Mouse (Mus musculus): Measurements from ENCODE around the gene Gm4924. TPM values are rescaled to one million over a fixed set of nuclear protein-coding genes. Genes with fewer than 3 reads are reported as not detected.

The Gm4924 gene
- total and polyA plus RNA-seq, 3 experiments = 4.0 to 5.4 TPM; not detected in 1

DNA sequence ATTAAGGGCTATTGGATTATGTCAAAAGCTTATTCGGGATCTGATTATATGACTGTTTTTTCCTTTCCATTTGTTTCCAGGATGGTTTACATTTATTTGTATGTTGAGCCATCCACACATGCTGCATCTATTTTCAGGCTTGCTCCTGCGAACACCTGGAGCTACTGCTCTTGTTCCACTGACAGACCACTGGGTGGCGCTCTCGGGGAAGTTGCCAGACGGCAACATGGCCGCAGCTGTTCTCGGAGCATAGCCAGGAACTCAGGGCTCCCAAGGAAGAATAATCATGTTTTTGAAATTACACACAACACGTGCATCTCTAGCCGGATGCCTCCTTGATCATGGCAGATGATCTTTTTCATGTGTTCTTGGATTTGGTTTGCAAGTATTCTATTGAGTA lies 7.9 kb downstream of the Gm4924 start:
- no peaks in the 10 kb centered on the region for H3K9me3 ChIP-seq (replicated peaks; ENCODE audit: insufficient read depth, low read length)
- no peaks in the 10 kb centered on the region for H3K79me2 ChIP-seq (ENCODE audit: control insufficient read depth, insufficient read depth, low read length, poor library complexity)
- DNase-seq (ENCODE audit: low read depth, low spot score) = no peak
- H3K4me3 ChIP-seq (ENCODE audit: control insufficient read depth in 1 of 2, insufficient read depth in 1 of 2, low read depth in 2 of 2, low read length in 2 of 2) = no peak overlapping the region
- H3K4me1 ChIP-seq (ENCODE audit: control insufficient read depth in 1 of 2, insufficient read depth in 2 of 2, low read length in 2 of 2) = no peaks in the 10 kb centered on the region
- no peaks in the 10 kb centered on the region for H3K27me3 ChIP-seq (ENCODE audit: control insufficient read depth in 1 of 2, insufficient read depth in 2 of 2, low read length in 2 of 2)
- no peaks in the 10 kb centered on the region; a peak in 1 of 4 replicates for H3K36me3 ChIP-seq (ENCODE audit: control insufficient read depth in 1 of 2, insufficient read depth in 2 of 2, low read length in 2 of 2)
- H3K27ac ChIP-seq (ENCODE audit: control insufficient read depth, low read depth, low read length) = no peak overlapping the region
- no peak for TF ChIP-seq MAX (IDR thresholded peaks at IDR 0.05; ENCODE audit: low read length)
- 0 out of 6 replicates have a peak, but pooled peaks of 1 of the 3 experiments have one; percentile 10 for TF ChIP-seq CTCF (IDR thresholded peaks at IDR 0.05 in 2 of 3, conservative IDR thresholded peaks at IDR 0.05 in 1 of 3; ENCODE audit: control insufficient read depth in 1 of 3, insufficient read depth in 1 of 3, low read depth in 2 of 3, low read length in 3 of 3, poor library complexity in 1 of 3, severe bottlenecking in 1 of 3)
- no peak for TF ChIP-seq MAZ (IDR thresholded peaks at IDR 0.05; ENCODE audit: low read depth, low read length)
- TF ChIP-seq EP300 (IDR thresholded peaks at IDR 0.05; ENCODE audit: low read depth in 1 of 2, low read length in 2 of 2) = no peak
- no peak for TF ChIP-seq NRF1 (IDR thresholded peaks at IDR 0.05; ENCODE audit: insufficient read depth, low read depth, low read length, poor library complexity, severe bottlenecking)
- no peak for TF ChIP-seq KAT2A (conservative IDR thresholded peaks at IDR 0.05; ENCODE audit: low read depth, low read length)
- no peak overlapping the region for H3K9ac ChIP-seq (ENCODE audit: control insufficient read depth, low read depth, low read length, poor library complexity, severe bottlenecking)

DNA sequence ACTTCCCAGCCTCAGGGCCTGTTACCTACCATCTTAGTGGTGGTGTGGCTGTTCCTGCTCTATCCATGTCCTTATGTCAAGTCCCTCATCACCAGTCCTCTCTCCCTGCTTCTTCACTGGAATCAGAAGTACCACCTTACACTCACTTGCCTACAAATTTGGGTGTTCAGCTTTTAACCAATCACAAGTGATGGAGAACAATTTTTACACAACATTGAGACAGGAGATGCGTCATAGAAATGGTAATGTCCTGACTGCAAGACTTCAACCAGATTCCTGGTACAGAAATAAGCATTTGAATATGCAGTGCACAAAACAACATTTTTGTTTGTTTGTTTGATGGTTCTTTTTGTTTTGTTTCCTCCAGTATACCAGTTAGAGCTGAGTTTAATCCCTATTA lies 28.9 kb downstream of the Gm4924 start:
- Histone ChIP-seq H3K9ac (ENCODE audit: control insufficient read depth, low read depth, low read length, poor library complexity, severe bottlenecking) (no peak overlapping the region), H3K79me2 (ENCODE audit: control insufficient read depth, insufficient read depth, low read length, poor library complexity) (no peaks in the 10 kb centered on the region), H3K9me3 (replicated peaks; ENCODE audit: insufficient read depth, low read length) (no peaks in the 10 kb centered on the region), H3K36me3 (ENCODE audit: control insufficient read depth in 1 of 2, insufficient read depth in 2 of 2, low read length in 2 of 2) (no peaks in the 10 kb centered on the region), H3K4me1 (ENCODE audit: control insufficient read depth in 1 of 2, insufficient read depth in 2 of 2, low read length in 2 of 2) (no peaks in the 10 kb centered on the region), H3K4me3 (ENCODE audit: control insufficient read depth in 1 of 2, insufficient read depth in 1 of 2, low read depth in 2 of 2, low read length in 2 of 2) (no peak overlapping the region), H3K27ac (ENCODE audit: control insufficient read depth, low read depth, low read length) (no peak overlapping the region), H3K27me3 (ENCODE audit: control insufficient read depth in 1 of 2, insufficient read depth in 2 of 2, low read length in 2 of 2) (no peaks in the 10 kb centered on the region)
- no peak for DNase-seq (ENCODE audit: low read depth, low spot score)
- TF ChIP-seq USF1 (IDR thresholded peaks at IDR 0.05; ENCODE audit: low read depth, low read length) = no peak
- TF ChIP-seq ETS1 (IDR thresholded peaks at IDR 0.05; ENCODE audit: low read depth, low read length) = no peak
- TF ChIP-seq POLR2A (IDR thresholded peaks at IDR 0.05; ENCODE audit: control insufficient read depth in 1 of 2, insufficient read depth in 1 of 2, low read depth in 1 of 2, low read length in 2 of 2, poor library complexity in 1 of 2) = no peak

DNA sequence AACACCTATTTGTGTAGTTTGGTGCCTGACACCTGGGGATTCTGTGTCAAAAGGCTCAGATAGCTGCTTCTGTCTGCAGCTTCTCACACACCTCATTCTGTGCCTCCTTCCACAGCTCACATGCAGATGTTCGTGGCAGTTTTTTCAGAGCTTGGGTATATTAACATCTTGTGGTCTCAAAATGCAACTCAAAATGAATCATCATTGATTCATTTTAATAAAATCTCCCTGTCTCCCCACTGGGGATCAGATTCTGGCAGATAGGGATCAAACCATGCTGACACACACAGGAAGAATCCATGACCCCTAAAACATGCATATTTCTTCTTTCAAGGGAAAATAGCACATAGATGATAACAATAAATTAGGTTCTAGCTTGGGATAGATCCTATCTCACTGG lies 55.5 kb downstream of the Gm4924 start:
- TF ChIP-seq ZKSCAN1 (IDR thresholded peaks at IDR 0.05; ENCODE audit: low read depth, low read length) = no peak
- TF ChIP-seq RCOR1 (IDR thresholded peaks at IDR 0.05; ENCODE audit: low read depth, low read length) = no peak
- no peak for TF ChIP-seq MYB (IDR thresholded peaks at IDR 0.05; ENCODE audit: low read depth, low read length)
- TF ChIP-seq UBTF (IDR thresholded peaks at IDR 0.05; ENCODE audit: borderline replicate concordance, insufficient read depth, low read depth, low read length) = no peak
- no peak for TF ChIP-seq USF1 (IDR thresholded peaks at IDR 0.05; ENCODE audit: low read depth, low read length)
- TF ChIP-seq ELF1 (IDR thresholded peaks at IDR 0.05; ENCODE audit: low read depth, low read length) = no peak
- TF ChIP-seq GABPA (IDR thresholded peaks at IDR 0.05; ENCODE audit: low read depth, low read length) = no peak
- DNase-seq (ENCODE audit: low read depth, low spot score) = no peak
- Histone ChIP-seq H3K9ac (ENCODE audit: control insufficient read depth, low read depth, low read length, poor library complexity, severe bottlenecking) (no peak overlapping the region), H3K4me3 (ENCODE audit: control insufficient read depth in 1 of 2, insufficient read depth in 1 of 2, low read depth in 2 of 2, low read length in 2 of 2) (no peak overlapping the region), H3K27ac (ENCODE audit: control insufficient read depth, low read depth, low read length) (no peak overlapping the region), H3K4me1 (ENCODE audit: control insufficient read depth in 1 of 2, insufficient read depth in 2 of 2, low read length in 2 of 2) (no peaks in the 10 kb centered on the region), H3K9me3 (replicated peaks; ENCODE audit: insufficient read depth, low read length) (no peaks in the 10 kb centered on the region), H3K36me3 (ENCODE audit: control insufficient read depth in 1 of 2, insufficient read depth in 2 of 2, low read length in 2 of 2) (no peaks in the 10 kb centered on the region), H3K79me2 (ENCODE audit: control insufficient read depth, insufficient read depth, low read length, poor library complexity) (no peaks in the 10 kb centered on the region), H3K27me3 (ENCODE audit: control insufficient read depth in 1 of 2, insufficient read depth in 2 of 2, low read length in 2 of 2) (no peaks in the 10 kb centered on the region)
